Mouse (Mus musculus): ENCODE results near the gene Aldh8a1.

GRCm38 (mm10) chr10:21426515-21426914, 49.4 kb downstream of the Aldh8a1 start:
- TF ChIP-seq CTCF (IDR thresholded peaks at IDR 0.05; ENCODE audit: low read depth) (no peak), EP300 (IDR thresholded peaks at IDR 0.05; ENCODE audit: low read depth) (no peak)
